10 mouse cellular contexts compared by ENCODE assay signal in the genomic region with DNA sequence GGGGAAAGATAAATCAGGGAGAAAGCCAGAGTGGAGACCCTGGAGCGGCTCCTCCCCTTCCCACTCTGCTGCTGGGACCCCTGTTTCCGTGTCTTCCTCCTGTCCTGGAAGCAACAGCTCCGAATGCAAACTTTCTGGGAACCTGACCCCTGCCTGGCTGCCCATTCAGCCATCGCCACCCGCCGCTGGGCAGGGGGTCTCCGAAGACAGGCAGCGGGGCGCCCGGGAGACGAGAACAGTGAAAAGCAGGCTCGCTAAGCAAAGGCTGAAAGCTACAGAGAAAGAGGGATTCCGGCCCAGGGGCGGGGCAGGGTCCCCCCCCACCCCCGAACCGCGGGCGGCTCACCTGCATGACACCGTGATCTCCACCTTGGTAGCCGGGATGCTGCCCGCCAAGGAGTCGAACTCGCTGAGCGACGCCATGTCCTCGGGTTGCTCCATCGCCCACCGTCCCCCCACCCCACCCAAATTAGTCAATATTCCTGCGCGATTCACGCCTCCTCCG. TPM values are rescaled to one million over a fixed set of nuclear protein-coding genes. Genes with fewer than 3 reads are reported as not detected.
A peak's percentile ranks its signal among the peaks of the same experiment; 100 is the strongest.
DNase-seq lines count a peak whose midpoint lies in the region; ATAC-seq lines count a peak whose summit lies in the region.
"Had no signal": no experiment of that assay in that cellular context is flagged by ENCODE, and none has a peak within 500 bp of the region (broad histone marks: within the 10 kb centered on the region; RNA-seq: fewer than 3 reads in every experiment).

No protein-coding gene starts in this region.

- H3K9me3 ChIP-seq in heart, embryonic 16.5 days (replicated peaks; ENCODE audit: control insufficient read depth, low read length): no peaks in the 10 kb centered on the region
- H3K9me3 ChIP-seq in hindbrain, embryonic 12.5 days (replicated peaks): no peaks in the 10 kb centered on the region
- no peaks in the 10 kb centered on the region for H3K9me3 ChIP-seq in midbrain, embryonic 14.5 days (ENCODE audit: control insufficient read depth, low read length)

- 3% methylated on average over 32 of the region's 32 CpGs for WGBS in heart, embryonic 16.5 days
- WGBS in hindbrain, embryonic 12.5 days: under 1% methylated on average over 32 of the region's 32 CpGs
- WGBS in midbrain, embryonic 14.5 days: under 1% methylated on average over 32 of the region's 32 CpGs

- H3K27ac ChIP-seq in heart, embryonic 16.5 days (ENCODE audit: low read length): no peak overlapping the region; the same call in 1 of the 2 replicates
- H3K27ac ChIP-seq in brown adipose tissue, adult 24 weeks (replicated peaks; ENCODE audit: low read depth, low read length): no peak overlapping the region
- H3K27ac ChIP-seq in hindbrain, embryonic 12.5 days: no peak overlapping the region
- peak overlapping the region; percentile 52; the same call in 1 of the 2 replicates for H3K27ac ChIP-seq in midbrain, embryonic 14.5 days (replicated peaks; ENCODE audit: low read depth, low read length)
- H3K27ac ChIP-seq: macrophage had no signal

- H3K27me3 ChIP-seq in heart, embryonic 16.5 days (ENCODE audit: control insufficient read depth, insufficient read depth, low read length): peaks cover 36% of the 10 kb centered on the region
- H3K27me3 ChIP-seq in hindbrain, embryonic 12.5 days: peaks cover 54% of the 10 kb centered on the region
- peaks cover 3% of the 10 kb centered on the region; the same call in 1 of the 2 replicates for H3K27me3 ChIP-seq in midbrain, embryonic 14.5 days (ENCODE audit: control insufficient read depth, insufficient read depth, low read length)

- DNase-seq in heart, postnatal 4 days: no peak
- peak; percentile 62 for DNase-seq in midbrain, embryonic 14.5 days
- DNase-seq in adrenal gland, adult 8-10 months: no peak
- no peak for DNase-seq in left cerebral cortex, postnatal 10 days (ENCODE audit: extremely low spot score in 1 of 2, low spot score in 2 of 2)
- DNase-seq in frontal cortex, postnatal 36 days (ENCODE audit: low spot score in 2 of 2): no peak
- DNase-seq: cerebellum, adult 9-11 months had no signal

- ATAC-seq in heart, embryonic 16.5 days (replicated peaks; ENCODE audit: extremely low read depth, insufficient read depth, low FRiP score): no peak
- no peak for ATAC-seq in hindbrain, embryonic 12.5 days (ENCODE audit: low FRiP score)
- no peak for ATAC-seq in midbrain, embryonic 14.5 days (ENCODE audit: low FRiP score, low TSS enrichment)

- peaks cover 8% of the 10 kb centered on the region; the same call in 1 of the 2 replicates for H3K4me1 ChIP-seq in heart, embryonic 16.5 days (ENCODE audit: control insufficient read depth, insufficient read depth, low read length)
- no peaks in the 10 kb centered on the region; the same call in 1 of the 2 replicates for H3K4me1 ChIP-seq in brown adipose tissue, adult 24 weeks (ENCODE audit: control insufficient read depth, insufficient read depth, insufficient read length, low read length)
- H3K4me1 ChIP-seq in hindbrain, embryonic 12.5 days: peaks cover 23% of the 10 kb centered on the region
- H3K4me1 ChIP-seq in midbrain, embryonic 14.5 days (ENCODE audit: control insufficient read depth, insufficient read depth, low read length): peaks cover 15% of the 10 kb centered on the region; the same call in 1 of the 2 replicates

- peak overlapping the region; percentile 99 for H3K4me2 ChIP-seq in heart, embryonic 16.5 days (ENCODE audit: low read depth, low read length)
- peak overlapping the region; percentile 100 for H3K4me2 ChIP-seq in hindbrain, embryonic 12.5 days (replicated peaks)
- H3K4me2 ChIP-seq in midbrain, embryonic 14.5 days (ENCODE audit: low read length): peak overlapping the region; percentile 99

- H3K4me3 ChIP-seq in heart, embryonic 16.5 days (ENCODE audit: low read length): peak overlapping the region; percentile 68
- peak overlapping the region; percentile 25 for H3K4me3 ChIP-seq in brown adipose tissue, adult 24 weeks (ENCODE audit: insufficient read depth, low read depth, low read length)
- H3K4me3 ChIP-seq in hindbrain, embryonic 12.5 days: peak overlapping the region; percentile 63
- peak overlapping the region; percentile 57 for H3K4me3 ChIP-seq in midbrain, embryonic 14.5 days (replicated peaks; ENCODE audit: low read depth, low read length)

- peak overlapping the region; percentile 74 for H3K9ac ChIP-seq in heart, embryonic 16.5 days (ENCODE audit: low read length)
- H3K9ac ChIP-seq in hindbrain, embryonic 12.5 days: peak overlapping the region; percentile 73
- peak overlapping the region; percentile 66 for H3K9ac ChIP-seq in midbrain, embryonic 14.5 days (replicated peaks; ENCODE audit: low read length)

- intact Hi-C loops in left cerebral cortex, postnatal 10 days (cut with DNase I): no loop called here

- H3K36me3 ChIP-seq in heart, embryonic 16.5 days (ENCODE audit: control insufficient read depth, insufficient read depth): no peaks in the 10 kb centered on the region
- no peaks in the 10 kb centered on the region for H3K36me3 ChIP-seq in hindbrain, embryonic 12.5 days
- no peaks in the 10 kb centered on the region for H3K36me3 ChIP-seq in midbrain, embryonic 14.5 days (ENCODE audit: control insufficient read depth, insufficient read depth, low read length)

RNA-seq across cellular contexts. Expression of a gene that starts 0.6 kb away (rescaled TPM):
- polyA plus RNA-seq in heart, embryonic 16.5 days (2015; fragmentation: Nextera tagmentation; extraction: Ambion mirVana): 13.3 and 14.1 TPM in 2 replicates
- 1 to 10 TPM; 5.9 to 8.4 TPM for total RNA-seq in heart, postnatal 4 days (2021)
- polyA plus RNA-seq in brown adipose tissue, adult 24 weeks (2012; ENCODE audit: insufficient read depth, insufficient read length, missing spikeins): not detected in 2 replicates
- 6.0 and 6.1 TPM in 2 replicates for polyA plus RNA-seq in hindbrain, embryonic 12.5 days (2016; fragmentation: Nextera tagmentation; extraction: Ambion mirVana)
- polyA plus RNA-seq in midbrain, embryonic 14.5 days (2014; fragmentation: Nextera tagmentation; extraction: Ambion mirVana): 27.6 and 32.6 TPM in 2 replicates
- under 1 TPM; 0.22 to 0.52 (median 0.37) TPM for total RNA-seq in adrenal gland, adult 8-10 months (2022)
- total RNA-seq in left cerebral cortex, postnatal 10 days (2021): 10 to 100 TPM; 88.1 to 89.7 TPM
- polyA plus RNA-seq: macrophage had no signal

RNA-seq across cellular contexts. Expression of a gene that starts 26.7 kb away (rescaled TPM):
- polyA plus RNA-seq in heart, embryonic 16.5 days (2015; fragmentation: Nextera tagmentation; extraction: Ambion mirVana): 101 and 104 TPM in 2 replicates
- 10 to 100 TPM; 39.5 to 39.6 TPM for total RNA-seq in heart, postnatal 4 days (2021)
- 20.1 and 20.9 TPM in 2 replicates for polyA plus RNA-seq in brown adipose tissue, adult 24 weeks (2012; ENCODE audit: insufficient read depth, insufficient read length, missing spikeins)
- polyA plus RNA-seq in hindbrain, embryonic 12.5 days (2016; fragmentation: Nextera tagmentation; extraction: Ambion mirVana): 102 and 105 TPM in 2 replicates
- polyA plus RNA-seq in midbrain, embryonic 14.5 days (2014; fragmentation: Nextera tagmentation; extraction: Ambion mirVana): 112 and 114 TPM in 2 replicates
- total RNA-seq in adrenal gland, adult 8-10 months (2022): 10 to 100 TPM; 24.3 to 27.2 (median 25.8) TPM
- total RNA-seq in left cerebral cortex, postnatal 10 days (2021): 10 to 100 TPM; 20.7 to 24.3 TPM

RNA-seq across cellular contexts. Expression of a gene that starts 31.3 kb away (rescaled TPM):
- polyA plus RNA-seq in heart, embryonic 16.5 days (2015; fragmentation: Nextera tagmentation; extraction: Ambion mirVana): 95.4 and 96.8 TPM in 2 replicates
- 100 to 1,000 TPM; 158 to 161 TPM for total RNA-seq in heart, postnatal 4 days (2021)
- polyA plus RNA-seq in brown adipose tissue, adult 24 weeks (2012; ENCODE audit: insufficient read depth, insufficient read length, missing spikeins): 180 and 221 TPM in 2 replicates
- 72.5 and 76.9 TPM in 2 replicates for polyA plus RNA-seq in hindbrain, embryonic 12.5 days (2016; fragmentation: Nextera tagmentation; extraction: Ambion mirVana)
- polyA plus RNA-seq in midbrain, embryonic 14.5 days (2014; fragmentation: Nextera tagmentation; extraction: Ambion mirVana): 117 and 122 TPM in 2 replicates
- total RNA-seq in adrenal gland, adult 8-10 months (2022): 100 to 1,000 TPM in 3 of 4 experiments, 10 to 100 TPM in 1; 96.9 to 138 (median 122) TPM
- 100 to 1,000 TPM in 1 of 2 experiments, 10 to 100 TPM in 1; 99.5 to 108 TPM for total RNA-seq in left cerebral cortex, postnatal 10 days (2021)
